Mouse (Mus musculus) testis, adult 2 months (tissue): ENCODE data around the gene Rbm20.

Source experiments
- CTCF ChIP-seq: fragments of 200-500 bp; IDR thresholded peaks from 2 replicates; pipeline ENCODE4 v1.5.1; 2012; ENCODE audit warnings: low read depth, mild to moderate bottlenecking, inconsistent platforms, low read length, moderate library complexity; ENCODE audit not compliant: control insufficient read depth, insufficient read depth, insufficient replicate concordance
- POLR2A ChIP-seq: fragments of 200-500 bp; IDR thresholded peaks from 2 replicates; pipeline ENCODE4 v1.6.1; 2012; ENCODE audit warnings: low read depth, mild to moderate bottlenecking, inconsistent platforms, low read length, moderate library complexity; ENCODE audit not compliant: control insufficient read depth

DNA sequence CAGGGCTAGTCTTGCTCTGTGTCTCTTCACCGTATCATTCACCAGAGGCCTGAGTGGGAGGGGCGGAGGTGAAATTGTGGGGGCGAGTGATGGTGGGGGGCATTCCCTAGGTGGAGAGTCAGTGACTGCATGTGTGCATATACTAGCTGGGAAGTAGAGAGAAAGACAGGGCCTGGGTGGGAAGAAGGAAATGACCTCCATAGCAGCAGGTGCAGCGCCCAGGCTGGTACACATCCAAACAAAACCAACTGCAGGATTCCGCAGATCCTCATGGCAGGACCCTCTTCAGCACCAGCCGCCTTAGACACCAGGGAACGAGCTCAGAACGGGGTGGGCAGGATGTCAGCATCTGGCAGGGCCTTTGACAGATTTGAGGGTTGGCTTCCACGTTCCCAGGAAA is 24.8 kb upstream of the Rbm20 start:
- TF ChIP-seq CTCF (no peak), POLR2A (no peak)
